Mouse (Mus musculus): ENCODE data around the gene Npl.
"Not testable (repeated sequence)": the region's sequence is repeated elsewhere in the genome, so short reads cannot be mapped to it uniquely, and the experiment has no call there.

GRCm38 (mm10) chr1:153509569-153509968 is 40.3 kb downstream of the Npl start:
- not testable (repeated sequence) for TF ChIP-seq EP300 (optimal IDR thresholded peaks at IDR 0.05); CTCF (IDR thresholded peaks at IDR 0.05; ENCODE audit: low read depth)
